Mouse (Mus musculus) heart, postnatal 4 days (tissue): ENCODE measurements at regions not wholly inside any gene's neighbourhood (a gene's known extent, or its start where the extent isn't known, plus 50 kb on each side); places are given as distances from the start of the nearest gene placed in this dataset.

Experiments used
- DNase-seq: peaks from one replicate; pipeline ENCODE4 v3.0.0; 2021

DNA sequence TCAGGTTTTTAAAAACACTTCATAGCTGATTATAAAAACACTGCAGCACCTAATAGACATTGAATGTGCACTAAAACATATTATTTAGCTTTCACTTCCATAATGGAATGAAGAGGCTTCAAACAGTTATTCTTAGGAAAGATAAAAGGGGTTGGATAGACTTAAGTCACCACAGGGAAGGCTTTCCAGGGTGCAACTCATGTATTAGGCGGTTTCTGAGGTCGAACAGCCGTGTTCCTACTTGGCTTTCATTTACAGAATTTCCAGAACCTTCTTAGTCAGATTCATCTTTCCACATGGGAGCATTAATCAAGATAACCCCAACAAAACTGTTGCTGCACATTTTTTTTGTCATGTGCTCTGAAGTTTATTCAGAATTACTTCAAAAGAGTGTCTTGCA, 279.8 kb upstream of the Tle1 start:
- DNase-seq = no peak

- no peak for DNase-seq
Observed at GRCm38 (mm10) chr4:72469236-72469875, 268.6 kb upstream of the Tle1 start.

GRCm38 (mm10) chr4:72444177-72444770, 243.6 kb upstream of the Tle1 start:
- DNase-seq = no peak

- no peak for DNase-seq
Observed at GRCm38 (mm10) chr4:72437367-72437766, 236.6 kb upstream of the Tle1 start.

- DNase-seq = no peak
Observed at GRCm38 (mm10) chr4:72425316-72425715, 224.6 kb upstream of the Tle1 start.

- DNase-seq = no peak
Observed at GRCm38 (mm10) chr4:72412100-72412788, 211.5 kb upstream of the Tle1 start.

GRCm38 (mm10) chr4:72411343-72411742, 210.6 kb upstream of the Tle1 start:
- DNase-seq = no peak

DNA sequence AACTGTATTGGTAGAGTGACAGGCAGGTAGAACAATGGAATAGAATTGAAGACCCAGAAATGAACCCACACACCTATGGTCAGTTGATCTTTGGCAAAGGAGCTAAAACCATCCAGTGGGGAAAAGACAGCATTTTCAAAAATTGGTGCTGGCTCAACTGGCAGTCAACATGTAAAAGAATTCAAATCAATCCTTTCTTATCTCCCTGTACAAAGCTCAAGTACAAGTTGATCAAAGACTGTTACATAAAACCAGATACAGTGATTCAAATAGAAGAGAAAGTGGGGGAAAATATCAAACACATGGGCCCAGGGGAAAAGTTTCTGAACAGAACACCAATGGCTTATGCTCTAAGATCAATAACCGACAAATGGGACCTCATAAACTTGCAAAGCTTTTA, 200.0 kb upstream of the Tle1 start:
- DNase-seq = no peak

DNA sequence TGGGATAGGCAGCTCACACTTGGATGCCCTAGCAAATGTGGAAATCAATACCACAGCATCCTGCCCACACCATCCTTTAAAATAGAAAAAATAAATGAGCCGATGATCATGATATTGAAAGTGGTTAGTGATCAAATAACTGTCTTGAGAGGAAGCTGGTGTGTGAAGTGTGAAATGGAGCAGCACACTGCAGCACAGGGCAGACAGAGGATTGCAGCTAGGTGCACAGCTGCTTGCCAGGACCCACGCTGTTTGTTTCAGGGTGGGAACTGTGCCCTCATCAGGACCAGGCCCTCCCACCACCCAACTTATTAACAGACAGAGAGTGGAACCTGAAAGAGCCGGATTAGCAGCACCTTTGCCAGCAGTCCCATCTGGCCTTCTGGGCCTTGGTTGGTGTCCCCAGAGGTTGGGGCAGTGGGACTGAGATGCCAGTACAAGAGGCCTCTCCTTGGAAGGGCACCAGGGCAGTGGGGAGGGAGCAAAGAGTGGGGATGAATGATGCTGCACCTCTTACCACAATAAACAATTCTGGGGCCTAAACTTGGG, 191.2 kb upstream of the Tle1 start:
- DNase-seq = no peak

GRCm38 (mm10) chr4:72389811-72390625, 189.3 kb upstream of the Tle1 start:
- DNase-seq = no peak

DNA sequence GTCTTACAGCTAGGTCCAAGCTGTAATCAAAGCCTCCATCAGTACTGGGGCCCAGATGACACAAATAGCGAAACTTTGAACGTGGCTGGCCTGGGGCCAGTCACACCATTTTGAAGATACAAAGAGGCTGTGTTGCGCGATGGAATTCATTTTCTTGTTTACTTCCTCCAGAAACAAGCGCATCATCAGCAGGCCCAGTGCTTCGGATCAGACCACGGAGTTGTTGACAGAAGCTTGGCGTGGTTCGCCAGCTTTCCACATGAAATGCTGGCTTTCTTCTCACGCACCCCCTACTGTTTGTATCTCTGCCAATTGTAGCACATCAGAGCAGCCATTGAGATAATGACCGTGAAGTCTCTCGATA, 184.2 kb upstream of the Tle1 start:
- DNase-seq = peak; percentile 71

GRCm38 (mm10) chr4:72384259-72384900, 183.7 kb upstream of the Tle1 start:
- no peak for DNase-seq

GRCm38 (mm10) chr4:72383729-72384128, 183.0 kb upstream of the Tle1 start:
- no peak for DNase-seq

GRCm38 (mm10) chr4:72382517-72383147, 181.9 kb upstream of the Tle1 start:
- no peak for DNase-seq

DNA sequence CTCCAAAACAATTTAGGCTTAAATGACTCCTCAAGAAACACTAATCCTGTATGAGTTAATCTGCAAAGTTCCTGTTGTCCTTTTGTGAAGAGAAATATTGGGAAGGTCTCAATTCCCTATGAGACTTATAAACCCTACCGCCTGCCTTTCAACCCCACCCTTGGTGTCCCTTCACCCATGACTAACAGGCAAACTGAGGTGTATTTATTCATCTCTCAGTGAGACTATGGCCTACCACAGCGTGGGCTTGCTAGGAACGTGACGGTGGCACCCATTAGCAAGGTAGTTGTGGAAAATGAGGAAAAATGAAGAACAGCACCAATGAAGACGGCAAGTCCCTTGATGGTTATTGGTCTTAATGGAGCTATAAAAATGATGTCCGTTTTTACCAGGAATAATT, 181.0 kb upstream of the Tle1 start:
- DNase-seq = no peak

DNA sequence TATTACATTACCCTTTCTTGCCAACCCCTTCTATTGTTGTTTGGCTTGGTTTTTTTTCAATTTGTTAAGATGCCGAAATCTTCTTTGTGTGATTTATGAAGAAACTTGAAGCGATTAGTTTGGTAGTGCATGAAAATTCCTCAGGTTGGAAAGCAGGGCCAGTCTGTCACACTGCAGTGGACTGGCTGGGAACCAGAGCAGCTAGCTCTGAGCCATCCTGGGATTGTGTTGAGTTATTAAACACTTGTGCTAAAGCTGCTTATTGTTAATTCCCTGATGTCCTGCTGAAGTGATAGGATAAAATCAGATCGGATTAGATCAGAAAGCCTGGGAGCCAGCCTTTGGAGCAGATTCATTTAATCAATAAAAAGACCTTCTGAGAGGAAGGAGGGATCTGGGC, 180.4 kb upstream of the Tle1 start:
- DNase-seq = no peak

DNA sequence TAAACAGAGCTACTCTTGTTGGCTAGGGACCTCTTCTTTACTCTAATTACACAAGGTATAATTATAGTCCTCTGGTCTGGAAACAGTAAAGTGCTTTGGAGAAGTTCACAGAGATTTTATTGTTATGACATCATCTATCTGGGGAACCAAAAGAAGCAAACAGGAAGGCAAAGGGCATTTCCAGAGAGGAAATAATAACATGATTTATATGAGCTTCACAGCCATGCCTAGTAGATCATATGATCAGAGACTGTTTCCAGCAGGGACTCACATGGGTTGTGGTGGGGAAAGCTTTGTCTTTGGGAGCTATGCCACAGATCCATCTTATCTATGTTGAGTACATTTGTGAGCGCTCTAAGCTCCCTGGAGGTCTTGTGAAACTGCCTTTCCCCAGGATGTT, 178.8 kb upstream of the Tle1 start:
- no peak for DNase-seq

- DNase-seq = no peak
Observed at GRCm38 (mm10) chr4:72379011-72379410, 178.3 kb upstream of the Tle1 start.

DNA sequence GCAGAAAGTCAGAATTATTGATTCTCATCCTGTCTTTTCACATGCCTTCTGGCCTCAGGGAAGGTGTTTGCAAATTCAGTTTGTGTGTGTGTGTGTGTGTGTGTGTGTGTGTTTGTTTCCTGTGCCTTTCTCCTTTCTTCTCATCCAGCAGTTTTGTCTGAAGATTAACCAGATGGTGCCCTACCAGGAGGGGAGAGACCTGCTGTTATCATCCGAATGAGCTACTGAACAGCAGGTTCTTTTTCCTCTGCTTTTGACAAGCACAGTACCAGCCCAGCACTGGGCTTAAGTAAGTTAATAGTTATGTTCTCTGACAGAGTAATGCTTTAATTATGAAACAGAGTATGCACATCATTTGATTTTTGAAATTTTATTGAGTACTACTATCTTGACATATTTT, 176.8 kb upstream of the Tle1 start:
- DNase-seq = no peak

DNA sequence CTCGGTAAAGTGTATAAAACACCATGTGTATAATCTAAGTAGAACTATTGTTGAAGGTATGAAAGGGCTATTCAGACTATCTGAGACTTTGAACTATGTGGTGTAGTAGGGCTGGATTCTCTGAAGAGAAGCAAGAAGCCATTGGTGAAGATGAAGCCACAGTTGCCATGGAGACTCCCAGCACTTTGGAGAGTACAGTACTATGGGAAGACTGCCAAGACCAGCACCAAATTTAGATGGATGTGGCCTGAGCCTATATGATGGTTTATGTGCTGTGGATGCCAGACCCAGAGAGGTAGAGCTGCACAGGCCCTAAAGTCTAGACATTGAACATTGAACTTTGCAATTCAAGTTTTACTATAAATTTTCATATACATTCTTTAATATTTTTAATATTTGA, 151.3 kb upstream of the Tle1 start:
- no peak for DNase-seq

DNA sequence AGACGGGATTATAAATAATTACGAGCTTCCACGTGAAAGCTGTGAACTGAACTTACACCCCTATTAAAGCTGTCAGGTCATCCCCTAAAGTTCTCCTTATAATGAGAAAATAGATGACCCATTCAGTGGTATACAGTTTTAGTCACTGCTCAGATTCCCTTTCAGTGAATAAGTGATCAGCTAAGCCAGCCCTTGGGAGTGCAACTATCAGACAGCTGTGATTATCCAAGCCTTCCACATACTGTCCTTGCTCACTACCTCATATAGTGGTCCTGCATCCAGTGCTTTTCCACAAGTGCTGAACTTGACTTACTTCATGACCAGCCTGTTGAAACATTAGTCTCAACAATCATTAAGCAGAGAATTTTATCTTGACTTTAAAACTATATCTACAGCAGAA, 131.2 kb upstream of the Tle1 start:
- DNase-seq = no peak

DNA sequence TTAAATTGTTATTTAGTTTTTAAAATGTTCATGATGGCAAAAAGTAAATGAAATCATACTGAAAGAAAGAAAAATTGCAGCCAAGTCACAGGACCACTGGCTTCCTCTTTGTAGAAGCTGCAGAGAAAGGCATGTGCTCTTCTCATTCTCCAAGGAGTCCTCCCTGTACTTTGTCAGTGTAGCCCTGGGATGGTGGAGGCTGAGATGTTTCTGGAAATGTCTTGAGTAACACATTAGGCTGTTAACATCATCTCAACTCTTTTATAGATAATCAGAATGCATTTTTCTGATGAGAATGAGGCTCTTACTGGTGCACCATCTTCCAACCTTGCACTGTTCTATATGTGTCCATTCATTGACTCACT, 128.3 kb upstream of the Tle1 start:
- DNase-seq = no peak
